Mouse (Mus musculus) liver, embryonic 16.5 days (tissue): ENCODE results near the gene Prkag3. TPM values are rescaled to one million over a fixed set of nuclear protein-coding genes. Genes with fewer than 3 reads are reported as not detected.

Experiments used
- ATAC-seq: fragments of 200-750 bp; cut with Nextera tagmentation; 2 replicates; pipeline ENCODE4 v1.8.0; 2017; ENCODE audit warnings: low read depth, mild to moderate bottlenecking, moderate number of reproducible peaks, moderate library complexity
- H3K27ac ChIP-seq: fragments of 300-500 bp; sonication (generic); 2 replicates; pipeline ENCODE4 v1.5.1; 2014; ENCODE audit warnings: mild to moderate bottlenecking, low read length
- H3K27me3 ChIP-seq: fragments of 300-500 bp; sonication (generic); 2 replicates; pipeline ENCODE4 v1.6.1; 2014; ENCODE audit warnings: low read depth, low read length, mixed read lengths; ENCODE audit not compliant: control insufficient read depth, insufficient read depth
- H3K36me3 ChIP-seq: fragments of 300-500 bp; sonication (generic); 2 replicates; pipeline ENCODE4 v1.6.1; 2014; ENCODE audit warnings: mild to moderate bottlenecking; ENCODE audit not compliant: control insufficient read depth, insufficient read depth
- H3K4me1 ChIP-seq: fragments of 300-500 bp; sonication (generic); 2 replicates; pipeline ENCODE4 v1.6.1; 2014; ENCODE audit warnings: low read depth, low read length, mixed read lengths; ENCODE audit not compliant: control insufficient read depth
- H3K4me2 ChIP-seq: fragments of 300-500 bp; sonication (generic); 2 replicates; pipeline ENCODE4 v1.6.1; 2014; ENCODE audit warnings: low read depth, low read length, mixed read lengths
- H3K4me3 ChIP-seq: fragments of 300-500 bp; sonication (generic); 2 replicates; pipeline ENCODE4 v1.5.1; 2014; ENCODE audit warnings: low read depth, mild to moderate bottlenecking, low read length
- H3K9ac ChIP-seq: fragments of 300-500 bp; sonication (generic); 2 replicates; pipeline ENCODE4 v1.6.1; 2014; ENCODE audit warnings: low read depth, low read length
- H3K9me3 ChIP-seq: fragments of 300-500 bp; sonication (generic); replicated peaks from 2 replicates; pipeline ENCODE4 v1.6.1; 2016; ENCODE audit warnings: low read length; ENCODE audit not compliant: control insufficient read depth
- WGBS: fragments of 180-500 bp; shearing (Covaris S2); extraction: QIAGEN DNeasy Blood & Tissue Kit; methylation state at CpG from one replicate; pipeline ENCODE4 v1.1.7; 2014; ENCODE audit not compliant: insufficient replicate concordance; 5-methylcytosine and 5-hydroxymethylcytosine counted together
- polyA plus RNA-seq: library from polyadenylated mRNA; unstranded; fragments of >200 nt; fragmentation: Nextera tagmentation; extraction: Ambion mirVana; gene quantifications from 2 replicates; pipeline ENCODE4 v1.2.1, GENCODE M21; 2015

Prkag3 gene
- polyA plus RNA-seq, 1 experiment from 2014 or later = 0.19 TPM

- H3K27me3 ChIP-seq = no peaks in the 10 kb centered on the region
- 79% methylated on average over 4 of the region's 4 CpGs for WGBS
- H3K27ac ChIP-seq = no peak overlapping the region
- ATAC-seq = no peak
- no peaks in the 10 kb centered on the region; the same call in 1 of the 2 replicates for H3K4me1 ChIP-seq
- H3K36me3 ChIP-seq = peaks cover 13% of the 10 kb centered on the region
- H3K4me3 ChIP-seq = no peak overlapping the region
- H3K9me3 ChIP-seq = no peaks in the 10 kb centered on the region
- no peak overlapping the region for H3K4me2 ChIP-seq
- no peak overlapping the region for H3K9ac ChIP-seq
These were observed 53.2 kb downstream of the Prkag3 start for GRCm38 (mm10) chr1:74695836-74696235.

GRCm38 (mm10) chr1:74693891-74694583 is 55.0 kb downstream of the Prkag3 start:
- Histone ChIP-seq H3K4me1 (no peaks in the 10 kb centered on the region; the same call in 1 of the 2 replicates), H3K4me2 (no peak overlapping the region), H3K9me3 (no peaks in the 10 kb centered on the region), H3K27me3 (no peaks in the 10 kb centered on the region), H3K36me3 (peaks cover 25% of the 10 kb centered on the region), H3K9ac (no peak overlapping the region), H3K4me3 (no peak overlapping the region), H3K27ac (no peak overlapping the region)
- ATAC-seq = no peak
- WGBS = 76% methylated on average over 8 of the region's 8 CpGs

Other genes starting within 250 kb of the Prkag3 start
- gene Cnot9, start 243.2 kb downstream of the Prkag3 start, polyA plus RNA-seq = 27.2 and 28.9 TPM in 2 replicates
- 0.04 and 0.40 TPM in 2 replicates for gene Plcd4, start 206.3 kb downstream of the Prkag3 start, polyA plus RNA-seq
- 11.5 and 12.1 TPM in 2 replicates for gene Usp37, start 204.9 kb downstream of the Prkag3 start, polyA plus RNA-seq
- 1.7 and 2.0 TPM in 2 replicates for gene Zfp142, start 161.0 kb downstream of the Prkag3 start, polyA plus RNA-seq
- 8.4 and 8.5 TPM in 2 replicates for gene Bcs1l, start 160.9 kb downstream of the Prkag3 start, polyA plus RNA-seq
- gene Rnf25, start 147.8 kb downstream of the Prkag3 start, polyA plus RNA-seq = 11.2 and 11.9 TPM in 2 replicates
- gene Stk36, start 147.8 kb downstream of the Prkag3 start, polyA plus RNA-seq = 0.19 and 0.26 TPM in 2 replicates
- 4.3 and 4.6 TPM in 2 replicates for gene Ttll4, start 87.5 kb downstream of the Prkag3 start, polyA plus RNA-seq
- gene Cyp27a1, start 35.6 kb downstream of the Prkag3 start, polyA plus RNA-seq = 7.5 and 8.9 TPM in 2 replicates
- gene Wnt6, start 22.7 kb upstream of the Prkag3 start, polyA plus RNA-seq = 0.06 and 0.11 TPM in 2 replicates
- gene Wnt10a, start 42.3 kb upstream of the Prkag3 start, polyA plus RNA-seq = not detected in 2 replicates
- not detected in 2 replicates for gene Cdk5r2, start 105.7 kb upstream of the Prkag3 start, polyA plus RNA-seq
- not detected in 2 replicates for gene Fev, start 136.2 kb upstream of the Prkag3 start, polyA plus RNA-seq
- gene Cryba2, start 143.9 kb upstream of the Prkag3 start, polyA plus RNA-seq = not detected in 2 replicates
- gene Cfap65, start 186.4 kb upstream of the Prkag3 start, polyA plus RNA-seq = not detected in 2 replicates
- 2.6 and 4.0 TPM in 2 replicates for gene Ihh, start 202.5 kb upstream of the Prkag3 start, polyA plus RNA-seq